Mouse (Mus musculus): ENCODE results near the gene Dpm1. TPM values are rescaled to one million over a fixed set of nuclear protein-coding genes. Genes with fewer than 3 reads are reported as not detected.

Dpm1 gene
- polyA plus RNA-seq, 1 experiment from 2014 or later, result 63.9 TPM

GRCm38 (mm10) chr2:168195721-168196120 is 34.7 kb downstream of the Dpm1 start:
- no peak for ATAC-seq (ENCODE audit: low FRiP score)
- Histone ChIP-seq H3K4me3 (replicated peaks) (no peak overlapping the region), H3K27me3 (replicated peaks) (no peaks in the 10 kb centered on the region), H3K4me1 (peaks cover 74% of the 10 kb centered on the region), H3K27ac (replicated peaks) (no peak overlapping the region), H3K9ac (replicated peaks) (no peak overlapping the region), H3K36me3 (no peaks in the 10 kb centered on the region), H3K9me3 (replicated peaks) (no peaks in the 10 kb centered on the region), H3K4me2 (no peak overlapping the region)
- WGBS, result 17% methylated on average over 2 of the region's 2 CpGs

GRCm38 (mm10) chr2:168193685-168194084 is 36.7 kb downstream of the Dpm1 start:
- H3K9ac ChIP-seq (replicated peaks), result no peak overlapping the region
- no peaks in the 10 kb centered on the region for H3K27me3 ChIP-seq (replicated peaks)
- ATAC-seq (ENCODE audit: low FRiP score), result no peak
- no peaks in the 10 kb centered on the region for H3K9me3 ChIP-seq (replicated peaks)
- WGBS, result 81% methylated on average over 2 of the region's 2 CpGs
- no peak overlapping the region for H3K4me2 ChIP-seq
- H3K36me3 ChIP-seq, result 0 out of 2 replicates have a peak, but pooled peaks cover 2% of the 10 kb centered on the region
- H3K27ac ChIP-seq (replicated peaks), result no peak overlapping the region
- H3K4me1 ChIP-seq, result peaks cover 71% of the 10 kb centered on the region
- H3K4me3 ChIP-seq (replicated peaks), result no peak overlapping the region

GRCm38 (mm10) chr2:168191856-168192255 is 38.5 kb downstream of the Dpm1 start:
- Histone ChIP-seq H3K4me3 (replicated peaks) (no peak overlapping the region), H3K9me3 (replicated peaks) (no peaks in the 10 kb centered on the region), H3K36me3 (peaks cover 10% of the 10 kb centered on the region), H3K4me2 (no peak overlapping the region), H3K4me1 (peaks cover 57% of the 10 kb centered on the region), H3K27ac (replicated peaks) (no peak overlapping the region), H3K27me3 (replicated peaks) (no peaks in the 10 kb centered on the region), H3K9ac (replicated peaks) (no peak overlapping the region)
- 93% methylated on average over 2 of the region's 2 CpGs for WGBS
- no peak for ATAC-seq (ENCODE audit: low FRiP score)

- no peak for ATAC-seq (ENCODE audit: low FRiP score)
- Histone ChIP-seq H3K36me3 (peaks cover 18% of the 10 kb centered on the region; the same call in 1 of the 2 replicates), H3K27ac (replicated peaks) (no peak overlapping the region), H3K9ac (replicated peaks) (no peak overlapping the region), H3K4me3 (replicated peaks) (no peak overlapping the region), H3K4me1 (no peaks in the 10 kb centered on the region), H3K4me2 (no peak overlapping the region), H3K9me3 (replicated peaks) (no peaks in the 10 kb centered on the region), H3K27me3 (replicated peaks) (no peaks in the 10 kb centered on the region)
- 42% methylated on average over 7 of the region's 7 CpGs for WGBS
These were observed 54.4 kb downstream of the Dpm1 start for GRCm38 (mm10) chr2:168175946-168176345.

- 14% methylated on average over 13 of the region's 13 CpGs for WGBS
- Histone ChIP-seq H3K4me2 (peak overlapping the region; percentile 26), H3K4me3 (replicated peaks) (no peak overlapping the region), H3K27me3 (replicated peaks) (no peaks in the 10 kb centered on the region), H3K4me1 (peaks cover 20% of the 10 kb centered on the region), H3K36me3 (0 out of 2 replicates have a peak, but pooled peaks cover 3% of the 10 kb centered on the region), H3K9me3 (replicated peaks) (no peaks in the 10 kb centered on the region), H3K27ac (replicated peaks) (no peak overlapping the region), H3K9ac (replicated peaks) (no peak overlapping the region)
- ATAC-seq (ENCODE audit: low FRiP score), result no peak
These were observed 60.2 kb downstream of the Dpm1 start for GRCm38 (mm10) chr2:168170167-168170685.

GRCm38 (mm10) chr2:168169800-168170113 is 60.6 kb downstream of the Dpm1 start:
- ATAC-seq (ENCODE audit: low FRiP score), result no peak
- peaks cover 20% of the 10 kb centered on the region for H3K4me1 ChIP-seq
- H3K27ac ChIP-seq (replicated peaks), result no peak overlapping the region
- peak overlapping the region; percentile 26 for H3K4me2 ChIP-seq
- H3K9me3 ChIP-seq (replicated peaks), result no peaks in the 10 kb centered on the region
- H3K36me3 ChIP-seq, result no peaks in the 10 kb centered on the region
- H3K4me3 ChIP-seq (replicated peaks), result no peak overlapping the region
- WGBS, result 5% methylated on average over 9 of the region's 9 CpGs
- H3K9ac ChIP-seq (replicated peaks), result no peak overlapping the region
- no peaks in the 10 kb centered on the region for H3K27me3 ChIP-seq (replicated peaks)

GRCm38 (mm10) chr2:168168892-168169799 is 61.2 kb downstream of the Dpm1 start:
- no peak overlapping the region for H3K4me3 ChIP-seq (replicated peaks)
- H3K4me2 ChIP-seq, result no peak overlapping the region
- H3K36me3 ChIP-seq, result no peaks in the 10 kb centered on the region
- no peak overlapping the region for H3K9ac ChIP-seq (replicated peaks)
- no peaks in the 10 kb centered on the region for H3K27me3 ChIP-seq (replicated peaks)
- H3K9me3 ChIP-seq (replicated peaks), result no peaks in the 10 kb centered on the region
- H3K4me1 ChIP-seq, result peaks cover 20% of the 10 kb centered on the region
- 49% methylated on average over 9 of the region's 9 CpGs for WGBS
- no peak overlapping the region for H3K27ac ChIP-seq (replicated peaks)
- no peak for ATAC-seq (ENCODE audit: low FRiP score)

GRCm38 (mm10) chr2:168167781-168168180 is 62.6 kb downstream of the Dpm1 start:
- Histone ChIP-seq H3K4me1 (peaks cover 20% of the 10 kb centered on the region), H3K4me3 (replicated peaks) (no peak overlapping the region), H3K4me2 (no peak overlapping the region), H3K27ac (replicated peaks) (no peak overlapping the region), H3K27me3 (replicated peaks) (no peaks in the 10 kb centered on the region), H3K9ac (replicated peaks) (no peak overlapping the region), H3K36me3 (no peaks in the 10 kb centered on the region), H3K9me3 (replicated peaks) (no peaks in the 10 kb centered on the region)
- WGBS, result 64% methylated on average over 3 of the region's 3 CpGs
- ATAC-seq (ENCODE audit: low FRiP score), result no peak

- no peak overlapping the region for H3K27ac ChIP-seq (replicated peaks)
- WGBS, result 51% methylated on average over 21 of the region's 21 CpGs
- no peak overlapping the region for H3K4me3 ChIP-seq (replicated peaks)
- H3K4me1 ChIP-seq, result peaks cover 22% of the 10 kb centered on the region
- no peak overlapping the region for H3K9ac ChIP-seq (replicated peaks)
- no peaks in the 10 kb centered on the region for H3K9me3 ChIP-seq (replicated peaks)
- no peaks in the 10 kb centered on the region for H3K36me3 ChIP-seq
- no peak for ATAC-seq (ENCODE audit: low FRiP score)
- no peaks in the 10 kb centered on the region; the same call in 1 of the 2 replicates for H3K27me3 ChIP-seq (replicated peaks)
- no peak overlapping the region for H3K4me2 ChIP-seq
These were observed 63.5 kb downstream of the Dpm1 start for GRCm38 (mm10) chr2:168166750-168167460.

- no peaks in the 10 kb centered on the region for H3K9me3 ChIP-seq (replicated peaks)
- no peaks in the 10 kb centered on the region for H3K36me3 ChIP-seq
- H3K4me3 ChIP-seq (replicated peaks), result 0 out of 2 replicates have a peak overlapping the region, but pooled peaks have one; percentile 9
- peaks cover 4% of the 10 kb centered on the region; the same call in 1 of the 2 replicates for H3K27me3 ChIP-seq (replicated peaks)
- H3K27ac ChIP-seq (replicated peaks), result no peak overlapping the region
- WGBS, result 13% methylated on average over 14 of the region's 14 CpGs
- 0 out of 2 replicates have a peak overlapping the region, but pooled peaks have one; percentile 10 for H3K9ac ChIP-seq (replicated peaks)
- no peak for ATAC-seq (ENCODE audit: low FRiP score)
- peaks cover 26% of the 10 kb centered on the region for H3K4me1 ChIP-seq
- peak overlapping the region; percentile 49 for H3K4me2 ChIP-seq
These were observed 68.4 kb downstream of the Dpm1 start for GRCm38 (mm10) chr2:168161978-168162377.

GRCm38 (mm10) chr2:168161514-168161971 is 68.8 kb downstream of the Dpm1 start:
- Histone ChIP-seq H3K4me3 (replicated peaks) (0 out of 2 replicates have a peak overlapping the region, but pooled peaks have one; percentile 9), H3K36me3 (no peaks in the 10 kb centered on the region), H3K27ac (replicated peaks) (no peak overlapping the region), H3K9ac (replicated peaks) (0 out of 2 replicates have a peak overlapping the region, but pooled peaks have one; percentile 10), H3K4me2 (peak overlapping the region; percentile 49), H3K4me1 (peaks cover 26% of the 10 kb centered on the region), H3K9me3 (replicated peaks) (no peaks in the 10 kb centered on the region), H3K27me3 (replicated peaks) (peaks cover 4% of the 10 kb centered on the region; the same call in 1 of the 2 replicates)
- ATAC-seq (ENCODE audit: low FRiP score), result no peak
- WGBS, result 5% methylated on average over 11 of the region's 11 CpGs
